Mouse (Mus musculus) megakaryocyte, adult 5-6 weeks (primary cell): ENCODE measurements around the gene Cast. TPM values are rescaled to one million over a fixed set of nuclear protein-coding genes. Genes with fewer than 3 reads are reported as not detected.

Experiments
- ATAC-seq: 2 replicates; pipeline ENCODE4 v1.8.0; 2016; ENCODE audit warnings: mild to moderate bottlenecking, inconsistent platforms; ENCODE audit not compliant: poor library complexity, severe bottlenecking
- total RNA-seq, 2 experiments: library from RNA; stranded (forward) in 1 of 2; stranded (reverse) in 1 of 2; fragments of 153-499, 151-499 nt in 1 of 2; fragments of 221-1000, 200-1000 nt in 1 of 2; gene quantifications; 2 replicates each; pipeline versions ENCODE4 v1.2.3 to v1.2.4; 2015 to 2017

The Cast gene
- total RNA-seq (2015) (122 and 125 TPM in 2 replicates), total RNA-seq (2017) (223 and 224 TPM in 2 replicates)

DNA sequence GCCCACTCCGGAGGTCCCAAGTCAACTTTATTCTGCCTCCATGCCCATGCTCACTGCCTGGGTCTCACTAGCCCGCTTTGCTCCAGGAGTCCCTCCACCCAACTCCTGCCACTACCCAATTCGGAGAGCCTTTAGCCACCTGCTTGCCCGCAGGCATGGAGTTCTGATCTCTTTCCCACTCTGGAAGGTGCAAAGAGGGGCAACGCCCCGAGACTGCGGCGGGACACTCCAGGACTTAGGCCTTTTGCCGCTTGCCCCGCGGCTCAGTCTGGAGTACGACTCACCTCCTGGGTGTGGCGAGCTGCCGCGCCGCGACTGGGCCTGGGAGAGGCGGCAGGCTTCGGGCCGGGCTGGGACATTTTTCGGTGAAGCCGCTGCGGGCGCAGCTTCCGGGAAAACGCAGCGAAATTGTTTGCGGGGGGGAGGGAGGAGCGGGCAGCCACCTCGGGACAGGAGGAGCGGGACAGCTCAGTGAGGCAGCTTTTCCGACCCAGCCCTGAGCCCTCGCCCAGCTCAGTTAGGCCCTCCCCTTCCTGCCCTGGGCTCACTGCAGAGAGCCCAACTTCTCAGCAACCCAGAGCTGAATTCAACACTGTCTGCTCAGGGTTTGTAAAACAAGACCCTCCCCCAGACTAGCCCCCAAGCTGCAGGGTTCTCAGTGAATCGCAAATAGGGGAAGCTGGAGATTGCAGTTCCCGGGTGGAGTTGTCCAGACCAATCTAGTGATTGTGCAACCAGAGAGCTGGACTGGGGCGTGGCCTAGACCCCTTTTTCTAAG is at the start of gene Cast:
Gene Cast (minus strand): TSS at position 659 of the 778 bp plus-strand sequence.
- peak; percentile 69 for ATAC-seq

DNA sequence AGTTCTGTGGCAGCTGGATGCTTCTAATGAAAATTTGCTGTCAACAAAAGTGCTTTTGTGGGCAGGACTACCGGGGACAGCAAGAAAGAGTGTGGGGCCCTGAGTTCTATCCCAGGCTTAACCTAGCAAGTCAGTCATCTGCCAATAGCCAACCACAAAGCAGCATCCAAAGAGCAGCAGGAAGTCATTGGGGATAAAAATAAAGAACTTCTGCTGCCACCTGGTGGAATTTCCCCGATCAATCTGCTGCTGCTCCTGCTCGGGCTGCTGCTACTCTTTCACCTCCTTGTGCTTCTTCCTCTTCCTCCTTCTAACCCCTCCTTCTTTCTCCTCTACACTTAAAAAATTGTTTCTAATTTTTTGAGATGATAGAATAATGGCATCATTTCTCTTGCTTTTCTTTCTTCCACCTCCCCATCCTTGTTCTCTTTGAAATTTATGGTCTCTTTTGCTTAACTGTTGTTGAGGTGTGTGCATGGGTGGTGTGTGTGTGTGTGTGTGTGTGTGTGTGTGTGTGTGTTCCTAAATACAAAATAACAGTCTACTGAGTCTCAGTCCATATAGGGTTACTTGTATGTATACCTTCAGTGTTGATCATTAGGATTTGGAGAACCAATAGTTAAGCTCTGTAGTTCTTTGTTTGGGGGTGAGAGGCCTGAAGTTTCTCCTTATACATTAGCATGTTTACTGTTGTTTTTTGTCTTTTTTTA is 45.9 kb upstream of the Cast start:
- ATAC-seq, result peak; percentile 99

DNA sequence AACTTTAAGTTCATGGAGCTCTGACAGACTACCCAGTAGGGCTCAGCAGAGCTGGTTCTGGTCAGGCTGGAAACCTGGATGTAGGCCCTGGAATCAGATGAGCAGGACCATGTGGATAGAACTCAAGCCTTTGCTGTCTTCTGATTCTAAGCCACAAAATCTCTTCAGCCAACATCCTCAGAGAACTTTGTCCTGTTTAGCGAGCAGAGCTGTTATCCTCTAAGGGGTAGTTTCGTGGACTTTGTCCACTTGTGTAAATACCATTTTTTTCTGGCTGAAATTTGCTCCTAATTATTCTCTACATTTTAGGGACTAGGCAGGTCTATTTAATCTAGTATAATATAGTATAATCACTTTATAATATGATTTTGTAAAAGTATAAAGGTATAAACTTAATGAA is 42.2 kb upstream of the Cast start:
- no peak for ATAC-seq

DNA sequence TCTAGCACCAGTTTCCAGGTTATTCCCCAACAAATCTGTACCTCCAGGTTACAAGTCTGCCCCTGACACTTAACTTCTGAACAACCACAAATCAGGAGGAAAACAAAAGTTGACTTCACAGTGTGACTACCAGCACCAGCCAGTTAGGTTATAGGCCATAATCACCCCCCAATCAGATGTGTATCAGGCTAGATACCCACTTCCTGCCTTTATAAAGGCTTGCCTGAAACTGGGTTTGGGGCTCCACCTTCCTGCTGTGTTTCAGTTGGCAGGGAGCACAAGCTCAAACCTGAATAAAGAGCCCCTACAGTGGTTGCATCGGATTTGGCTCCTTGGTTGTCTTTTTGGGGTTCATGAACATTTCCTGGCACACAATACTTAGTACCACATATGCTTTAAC is 37.3 kb upstream of the Cast start:
- ATAC-seq, result peak; percentile 40; the same call in 1 of the 2 replicates

DNA sequence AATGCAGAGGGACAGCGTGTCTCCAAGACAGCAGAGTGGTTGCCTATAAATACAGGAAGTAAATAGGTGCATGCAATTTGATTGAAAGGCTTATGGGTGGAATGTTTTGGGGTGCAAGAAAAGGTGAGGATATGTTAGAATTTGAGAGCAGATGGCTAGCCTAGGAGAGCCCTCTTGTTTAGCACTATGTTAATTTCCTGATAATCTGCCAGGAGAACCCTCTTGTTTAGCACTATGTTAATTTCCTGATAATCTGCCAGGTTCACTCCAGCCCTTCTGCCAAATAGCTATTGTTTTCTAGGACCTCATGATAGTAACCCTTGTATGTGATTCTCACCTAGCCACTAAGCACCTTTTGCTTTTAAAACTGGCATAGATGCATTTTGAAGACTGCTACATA is 25.9 kb upstream of the Cast start:
- no peak for ATAC-seq

DNA sequence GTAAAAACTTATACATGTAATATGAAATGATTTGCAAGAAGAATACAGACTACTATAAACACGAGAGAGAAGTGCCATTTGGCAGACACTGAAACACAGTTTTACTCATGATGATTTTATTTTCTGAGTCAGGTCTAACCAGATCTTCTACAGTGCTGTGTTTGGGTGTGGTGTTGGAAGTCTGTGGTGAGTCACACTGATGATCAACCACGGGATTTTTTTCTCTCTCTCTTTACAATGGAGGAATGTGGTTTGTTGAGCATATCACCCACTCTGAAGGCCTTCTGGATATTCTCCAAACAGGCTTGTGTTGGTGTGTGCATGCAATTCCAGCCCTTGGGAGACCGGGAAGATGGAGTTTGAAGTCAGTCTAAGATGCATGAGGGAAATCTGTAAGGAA is 13.5 kb upstream of the Cast start:
- ATAC-seq, result no peak

DNA sequence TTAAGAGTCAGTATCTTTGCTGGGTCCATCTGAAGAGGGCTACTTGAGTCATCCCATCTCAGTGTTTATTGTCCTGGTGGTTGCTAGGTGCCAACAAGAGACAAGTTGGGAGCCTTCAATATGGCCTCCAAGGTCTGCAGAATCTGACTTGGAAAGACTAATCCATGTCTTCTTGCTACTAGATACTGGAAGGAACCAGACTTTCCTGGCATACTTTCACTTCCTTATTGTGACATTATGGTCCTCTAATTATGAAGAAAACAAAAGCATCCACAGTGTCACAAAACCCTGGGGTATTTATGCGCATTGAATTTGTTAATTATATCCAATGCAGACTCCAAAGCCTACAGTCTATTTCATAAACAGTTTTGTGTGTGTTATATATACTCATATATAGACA is 7.1 kb upstream of the Cast start:
- peak; percentile 78 for ATAC-seq

DNA sequence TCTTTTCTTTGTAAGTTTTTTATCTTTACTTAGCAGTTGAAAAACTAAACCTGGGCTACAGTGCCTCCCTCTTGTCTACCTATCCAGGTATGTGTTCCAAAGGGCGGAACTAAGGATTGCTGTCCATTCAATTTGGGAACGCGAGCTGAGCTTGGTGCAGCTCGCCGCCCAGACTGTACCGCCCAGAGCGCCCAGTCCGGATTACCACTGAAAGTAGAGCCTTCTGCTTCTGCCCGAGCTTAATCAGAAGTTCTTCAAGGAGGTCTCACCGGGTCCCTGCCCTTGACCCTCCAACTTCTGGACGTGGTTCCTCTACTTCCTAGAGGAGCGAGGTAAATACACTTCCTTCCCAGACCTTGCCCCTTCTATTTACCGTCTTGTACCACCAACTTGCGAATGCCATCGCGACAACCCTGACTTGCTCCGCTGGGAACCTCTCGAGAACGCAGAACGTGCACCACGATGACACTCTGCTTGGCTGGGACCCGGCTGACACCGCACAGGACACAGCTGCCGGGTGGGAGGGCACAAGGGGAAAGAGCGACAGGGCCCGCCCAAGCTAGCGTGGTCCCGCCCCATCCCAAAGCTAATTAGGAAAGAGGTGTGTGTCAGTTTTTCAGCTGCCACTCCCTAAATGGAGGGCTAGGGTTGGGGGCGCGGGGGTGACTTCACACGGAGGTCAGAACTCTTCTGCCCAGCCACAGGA is 1.0 kb downstream of the Cast start:
- peak; percentile 77 for ATAC-seq

DNA sequence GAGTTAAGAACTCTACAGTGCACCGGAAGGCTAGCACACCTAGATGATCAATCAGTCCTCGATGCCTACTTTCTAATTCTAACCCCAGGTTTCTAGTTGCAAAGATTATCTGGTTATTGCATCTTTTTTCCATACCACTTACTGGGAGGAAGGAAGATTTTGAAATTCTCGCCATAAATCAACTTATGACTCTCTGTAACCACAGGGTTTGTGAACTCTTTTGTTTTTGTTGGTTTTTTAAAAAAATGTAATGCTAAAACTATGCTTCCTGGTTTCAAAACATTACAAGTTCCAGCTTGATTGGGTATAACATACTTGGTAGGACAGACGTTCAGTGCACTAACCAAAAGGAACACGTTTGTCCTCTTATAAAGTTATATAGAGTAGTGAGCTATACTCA is 1.7 kb downstream of the Cast start:
- peak; percentile 3 for ATAC-seq

DNA sequence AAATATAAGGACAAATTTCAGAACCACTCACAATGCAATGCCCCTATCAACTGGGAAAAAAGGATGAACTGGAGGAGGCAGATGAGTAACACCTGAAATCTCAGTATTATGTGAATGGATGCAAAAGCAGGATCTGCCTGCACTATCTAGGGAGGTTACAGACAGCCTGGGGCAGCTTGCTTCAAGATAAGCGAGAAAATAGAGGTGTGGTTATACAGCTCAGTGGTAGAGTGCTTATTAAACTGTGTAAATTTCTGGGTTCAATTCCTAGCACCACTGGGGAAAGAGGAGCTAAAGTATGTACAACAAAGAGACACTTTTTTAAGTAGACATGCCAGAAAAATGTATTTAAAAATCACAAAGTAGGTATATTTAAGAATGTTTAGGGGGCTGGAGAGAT is 14.2 kb downstream of the Cast start:
- no peak for ATAC-seq

DNA sequence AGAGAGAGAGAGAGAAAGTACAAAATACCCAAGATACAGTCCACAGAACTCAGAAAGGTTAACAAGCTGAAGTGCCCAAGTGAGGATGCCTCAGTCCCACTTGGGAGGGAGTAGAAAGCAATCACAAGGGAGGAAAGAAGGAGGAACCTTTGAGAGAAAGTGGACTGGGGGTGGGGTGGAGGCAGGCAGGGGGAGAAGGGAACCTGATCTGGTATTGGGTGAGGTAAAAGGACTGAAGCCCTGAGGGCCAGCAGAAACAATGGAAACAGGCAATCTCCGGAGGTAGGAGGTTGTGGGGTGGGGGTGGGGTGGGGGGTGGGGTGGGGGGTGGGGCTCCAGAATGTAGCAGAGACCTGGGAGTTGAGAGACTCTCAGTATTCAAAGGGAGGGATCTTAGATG is 20.9 kb downstream of the Cast start:
- no peak for ATAC-seq

DNA sequence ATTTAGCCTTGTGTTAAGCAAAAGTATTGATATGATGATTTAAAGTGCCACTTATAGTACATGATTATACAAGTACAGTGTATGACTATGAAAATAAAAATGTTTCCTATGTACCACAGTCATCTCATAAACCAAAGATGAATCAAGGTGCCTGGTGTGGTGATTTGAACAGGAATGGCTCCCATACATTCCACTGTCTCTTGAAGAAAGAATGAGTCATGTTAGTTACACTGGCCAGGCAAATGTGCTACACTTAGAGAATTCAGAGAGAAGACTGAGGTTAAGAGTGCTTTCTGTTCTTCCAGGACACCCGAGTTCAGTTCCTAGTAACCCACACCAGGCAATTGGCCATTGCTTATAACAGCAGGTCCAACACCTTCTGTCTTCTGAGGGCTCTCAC is 36.5 kb downstream of the Cast start:
- no peak for ATAC-seq

DNA sequence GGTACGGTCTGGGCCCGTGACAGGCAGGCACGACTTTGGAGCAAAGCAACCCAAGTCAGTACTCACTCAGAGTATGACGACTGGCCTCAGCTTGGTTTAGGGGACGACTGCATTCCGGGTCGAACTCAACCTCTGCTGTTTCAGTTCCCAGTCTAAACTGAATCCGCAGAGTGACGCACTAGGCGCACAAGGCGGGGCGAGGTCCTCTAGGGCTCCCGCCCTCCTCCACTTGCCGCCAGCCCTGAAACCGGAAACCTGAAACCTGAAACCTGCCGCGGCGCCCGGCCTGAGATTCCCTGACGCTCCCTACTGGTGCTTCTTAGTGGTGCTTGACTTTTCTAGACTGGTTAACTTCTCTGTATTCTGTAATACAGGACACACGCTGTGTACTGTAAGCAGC is 38.1 kb downstream of the Cast start:
- ATAC-seq, result peak; percentile 97

DNA sequence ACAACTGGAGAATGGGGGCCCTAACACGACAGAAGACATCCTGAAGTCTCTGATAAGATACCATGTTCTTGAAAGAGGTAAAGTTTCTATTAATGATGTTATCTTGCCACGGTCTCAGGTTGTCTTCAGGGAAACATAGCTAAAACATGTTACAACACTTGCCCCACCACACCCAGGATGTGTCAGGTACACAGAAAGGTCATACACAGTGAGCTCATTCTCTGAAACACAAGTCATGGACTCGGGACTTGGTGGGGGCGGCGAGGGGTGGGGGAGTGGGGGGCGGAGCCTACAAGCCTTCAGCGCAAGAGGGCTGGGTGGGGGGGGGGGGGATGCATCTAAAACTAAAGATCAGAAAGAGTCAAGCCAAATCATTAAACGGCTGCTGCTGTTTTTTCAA is 38.7 kb downstream of the Cast start:
- peak; percentile 34 for ATAC-seq

DNA sequence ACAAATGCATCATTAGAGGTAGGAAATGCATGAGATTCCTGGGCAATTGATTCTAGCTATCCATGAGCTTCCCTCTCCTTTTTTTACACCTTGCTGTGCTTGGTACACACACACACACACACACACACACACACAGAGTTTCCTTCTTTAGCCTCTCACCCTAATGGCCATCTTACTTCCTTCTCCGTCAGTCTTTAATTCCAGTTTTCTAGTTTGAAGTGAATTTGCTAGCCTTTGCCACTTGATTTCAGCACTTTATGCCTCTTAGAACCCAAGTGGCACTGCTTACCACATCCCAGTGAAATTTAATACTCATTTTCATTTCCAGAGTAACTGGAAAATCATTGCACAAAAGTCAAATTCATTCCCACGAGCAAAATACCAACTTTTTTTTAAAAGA is 41.4 kb downstream of the Cast start:
- no peak for ATAC-seq

DNA sequence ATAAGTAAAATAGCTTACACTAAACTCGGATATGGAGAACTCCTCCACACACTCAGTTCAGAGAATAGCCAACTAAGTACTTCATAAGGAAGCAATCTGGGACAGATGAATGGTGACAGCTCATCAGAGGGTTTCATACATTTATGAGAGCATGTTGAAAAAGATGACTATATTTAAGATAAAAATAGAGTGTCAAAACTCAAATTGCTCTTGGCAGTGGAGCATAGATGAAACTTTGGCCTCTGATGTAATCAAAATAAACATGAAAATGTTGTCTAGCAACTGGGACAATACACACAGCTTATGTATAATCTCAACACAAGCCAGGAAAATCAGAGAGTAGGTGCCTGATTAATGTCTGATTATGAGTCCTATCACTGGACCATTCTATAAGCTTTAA is 45.9 kb downstream of the Cast start:
- no peak for ATAC-seq

DNA sequence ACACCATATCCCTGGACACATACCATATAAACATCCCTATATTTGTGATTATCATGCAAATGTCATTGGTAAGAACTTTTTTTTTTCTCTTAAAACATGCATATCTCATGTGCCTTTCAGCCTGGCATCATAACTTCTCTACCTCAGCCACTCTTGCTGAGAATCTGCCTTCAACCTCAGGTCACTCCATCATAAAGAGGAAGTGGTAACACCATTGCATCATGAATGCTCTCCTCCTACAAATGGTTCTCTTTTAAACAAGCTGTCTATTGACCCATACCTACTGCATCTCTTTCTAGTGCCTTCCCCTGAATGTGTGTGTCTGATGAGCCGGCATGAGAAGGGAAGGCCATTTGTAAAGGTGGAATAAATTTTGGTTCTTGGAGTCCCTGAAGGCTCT is 49.5 kb downstream of the Cast start:
- ATAC-seq, result peak; percentile 100

DNA sequence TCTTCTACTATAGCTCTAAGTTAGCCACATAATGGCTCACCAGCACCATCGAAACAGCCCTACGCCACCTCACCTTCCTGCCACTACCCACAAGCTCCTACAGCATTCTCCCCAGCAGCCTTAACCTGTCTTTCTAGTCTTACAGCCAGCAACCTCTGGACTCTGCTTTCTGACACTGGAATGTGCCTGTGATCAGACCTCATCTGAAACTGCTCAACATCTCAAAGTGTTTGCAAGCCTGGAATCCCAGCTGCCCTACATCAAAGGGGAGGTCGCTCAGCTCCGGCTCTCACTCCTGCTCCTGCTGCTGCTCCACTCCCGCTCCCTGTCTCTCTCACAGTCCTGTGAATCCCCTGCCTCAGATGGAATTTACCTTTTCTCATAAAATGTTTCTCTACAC is 65.4 kb downstream of the Cast start:
- no peak for ATAC-seq

DNA sequence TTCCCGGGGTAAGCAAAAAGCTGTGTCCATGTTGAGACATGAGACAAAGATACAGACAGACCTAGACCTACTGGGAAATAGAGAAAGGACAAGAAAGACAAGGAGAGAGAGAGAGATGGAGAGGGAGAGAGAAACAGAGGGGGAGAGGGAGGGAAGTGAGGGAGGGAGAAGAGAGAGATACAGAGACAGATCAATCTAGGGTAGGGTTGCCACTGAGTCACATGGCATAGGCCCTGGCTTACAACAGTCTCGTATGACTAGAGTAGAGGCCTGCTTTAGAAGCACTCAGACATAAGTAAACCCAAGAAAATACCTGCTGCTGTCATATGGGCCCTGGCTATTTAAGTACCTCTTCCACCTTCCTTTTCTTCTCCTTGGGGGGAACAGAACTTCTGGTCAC is 72.2 kb downstream of the Cast start:
- no peak for ATAC-seq

DNA sequence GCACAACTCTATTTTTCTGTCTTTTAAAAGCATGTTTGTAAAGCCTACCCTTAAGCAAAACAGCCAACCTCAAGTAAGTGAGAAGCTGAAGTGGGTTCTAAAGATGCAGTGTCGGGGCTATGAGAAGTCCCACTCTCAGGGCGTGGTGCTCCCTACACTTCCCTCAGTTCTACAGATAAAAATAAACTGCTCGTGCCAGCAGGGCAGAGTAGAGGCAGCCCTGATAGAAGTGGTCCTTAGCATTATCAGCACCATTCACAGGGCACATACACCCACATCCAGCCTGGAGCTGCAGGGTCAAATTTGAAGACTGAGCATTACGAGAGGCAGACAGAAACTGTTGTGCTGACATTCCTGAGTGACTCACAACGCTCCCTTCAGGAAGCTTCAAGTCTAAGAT is 72.8 kb downstream of the Cast start:
- peak; percentile 35; the same call in 1 of the 2 replicates for ATAC-seq

DNA sequence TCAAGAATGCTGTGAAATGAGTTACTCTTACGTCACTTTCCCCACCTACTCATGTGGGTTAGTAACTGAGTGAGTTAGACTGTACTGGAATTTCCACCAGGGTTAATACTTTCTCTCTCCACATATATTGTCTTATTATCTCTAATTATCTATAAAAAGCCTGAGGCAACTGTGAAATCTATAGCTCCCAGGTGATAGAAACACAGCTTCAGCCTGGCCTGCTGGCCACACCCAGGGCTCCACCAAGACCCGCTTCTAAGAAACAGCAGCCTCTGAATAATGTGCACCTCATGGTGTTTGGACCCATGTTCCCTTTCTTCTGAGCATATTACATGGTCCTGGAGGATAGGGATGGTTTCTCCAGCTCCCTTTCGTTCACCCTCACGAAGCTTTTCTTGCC is 74.9 kb downstream of the Cast start:
- ATAC-seq, result no peak

DNA sequence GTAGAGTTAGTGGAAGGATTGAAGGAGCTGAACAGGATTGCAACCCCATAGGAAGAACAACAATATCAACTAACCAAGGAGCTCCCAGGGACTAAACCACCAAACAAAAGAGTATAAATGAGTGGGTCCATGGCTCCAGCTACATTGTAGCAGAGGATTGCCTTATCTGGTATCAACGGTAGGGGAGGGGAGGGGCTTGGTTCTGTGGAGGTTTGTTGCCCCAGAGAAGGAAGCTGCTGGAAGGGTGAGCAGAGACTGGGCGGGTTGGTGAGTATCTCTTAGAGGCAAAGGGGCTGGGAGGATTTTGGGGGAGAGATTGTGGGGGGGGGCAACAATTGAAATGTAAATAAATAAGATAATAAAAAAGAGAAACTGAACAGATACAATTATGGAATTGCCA is 89.6 kb downstream of the Cast start:
- no peak for ATAC-seq
